Mouse (Mus musculus) Muller cell, postnatal 12 days (primary cell): ENCODE measurements around the gene Sbk1.
"Not testable (repeated sequence)": the region's sequence is repeated elsewhere in the genome, so short reads cannot be mapped to it uniquely, and the experiment has no call there.

Experiments used
- DNase-seq: peaks from one replicate; pipeline ENCODE4 v3.0.0-alpha.2; 2015; ENCODE audit errors: inconsistent ontology term

Gene Sbk1

DNA sequence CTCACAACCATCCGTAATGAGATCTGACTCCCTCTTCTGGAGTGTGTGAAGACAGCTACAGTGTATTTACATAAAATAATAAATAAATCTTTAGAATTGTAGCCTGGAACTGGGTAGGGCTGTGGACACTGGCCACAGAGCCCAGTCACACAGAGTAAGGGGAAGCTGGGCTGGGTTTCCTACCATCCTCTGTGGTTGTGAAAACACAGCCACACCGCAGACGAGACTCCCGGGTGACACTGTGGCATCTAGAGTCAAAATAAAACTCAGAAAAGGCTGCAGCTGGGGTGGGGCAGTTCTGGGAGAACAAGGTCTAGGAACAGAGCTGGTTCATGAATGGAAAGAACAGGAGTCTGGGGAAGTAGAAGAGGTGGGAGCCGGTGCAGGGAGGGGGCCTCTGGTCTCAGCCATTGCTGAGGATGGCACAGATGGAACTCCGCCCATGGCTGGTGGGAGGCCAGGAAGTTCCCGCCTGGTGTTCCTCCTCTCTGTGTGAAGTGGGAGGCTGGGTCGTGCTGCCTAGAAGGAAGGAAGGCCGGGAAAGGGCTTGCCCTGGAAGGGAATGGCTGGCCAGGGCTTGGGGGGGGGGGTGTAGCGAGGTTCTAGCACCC, 15.2 kb downstream of the Sbk1 start:
- DNase-seq = no peak

- no peak for DNase-seq
Measured at GRCm38 (mm10) chr7:126288104-126288497, 15.7 kb downstream of the Sbk1 start.

- no peak for DNase-seq
Measured at GRCm38 (mm10) chr7:126288571-126289091, 16.2 kb downstream of the Sbk1 start.

DNA sequence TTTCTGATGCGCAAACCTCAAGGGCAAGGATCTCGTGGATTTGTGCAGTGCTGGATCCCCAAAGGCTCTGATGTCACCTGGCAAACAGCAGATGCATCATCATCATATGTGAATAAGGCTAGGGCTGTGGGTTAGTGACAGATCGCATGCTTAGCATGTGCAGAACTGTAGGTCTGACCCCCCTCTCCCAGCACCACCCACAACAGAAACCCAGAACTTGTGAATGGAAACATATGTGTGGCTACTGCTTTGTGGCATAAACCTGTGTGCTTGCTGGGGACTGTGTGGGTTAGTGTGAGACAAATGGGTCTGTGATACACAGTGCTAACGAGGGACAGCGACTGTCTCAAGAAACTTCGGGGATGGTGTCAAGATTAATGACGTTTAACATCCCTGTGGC, 17.0 kb downstream of the Sbk1 start:
- no peak for DNase-seq

DNA sequence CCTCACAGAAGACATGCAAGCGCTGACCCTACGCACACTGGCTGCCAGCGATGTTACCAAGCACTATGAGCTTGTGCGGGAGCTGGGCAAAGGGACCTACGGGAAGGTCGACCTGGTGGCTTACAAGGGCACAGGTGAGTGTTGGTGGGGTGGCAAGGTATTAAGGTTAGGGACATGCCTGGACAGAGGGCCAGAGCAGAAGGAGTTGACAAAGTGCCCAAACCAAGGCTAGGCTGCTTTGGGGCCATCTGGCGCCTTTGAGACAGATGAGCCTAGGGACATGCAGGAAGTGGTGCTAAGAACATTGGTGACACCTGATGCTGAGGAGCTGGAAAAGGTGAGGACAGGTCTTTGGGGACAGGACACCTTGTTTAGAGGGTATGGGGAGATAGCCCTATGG, 17.5 kb downstream of the Sbk1 start:
- DNase-seq = no peak

DNA sequence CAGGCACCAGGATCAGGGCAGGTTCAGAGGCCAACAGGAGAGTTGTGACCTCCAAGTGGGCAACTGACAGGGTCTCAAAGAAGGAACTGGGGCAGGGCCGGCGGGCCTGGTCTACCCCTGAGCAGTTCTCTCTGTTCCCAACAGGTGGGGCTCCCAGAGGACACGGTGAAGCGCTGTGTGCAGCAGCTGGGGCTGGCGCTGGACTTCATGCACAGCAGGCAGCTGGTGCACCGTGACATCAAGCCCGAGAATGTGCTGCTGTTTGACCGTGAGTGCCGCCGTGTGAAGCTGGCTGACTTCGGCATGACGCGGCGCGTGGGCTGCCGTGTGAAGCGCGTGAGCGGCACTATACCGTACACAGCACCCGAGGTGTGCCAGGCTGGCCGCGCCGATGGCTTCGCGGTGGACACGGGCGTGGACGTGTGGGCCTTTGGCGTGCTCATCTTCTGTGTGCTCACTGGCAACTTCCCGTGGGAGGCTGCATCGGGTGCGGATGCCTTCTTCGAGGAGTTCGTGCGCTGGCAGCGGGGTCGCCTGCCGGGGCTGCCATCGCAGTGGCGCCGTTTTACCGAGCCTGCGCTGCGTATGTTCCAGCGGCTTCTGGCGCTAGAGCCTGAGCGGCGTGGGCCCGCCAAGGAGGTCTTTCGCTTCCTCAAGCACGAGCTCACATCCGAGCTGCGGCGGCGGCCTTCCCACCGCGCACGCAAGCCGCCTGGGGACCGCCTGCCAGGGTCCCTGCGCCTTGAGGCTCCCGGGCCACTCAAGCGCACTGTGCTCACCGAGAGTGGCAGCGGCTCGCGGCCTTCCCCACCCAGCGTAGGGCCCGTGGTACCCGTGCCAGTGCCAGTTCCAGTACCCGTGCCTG, 19.5 kb downstream of the Sbk1 start:
- DNase-seq = no peak

DNA sequence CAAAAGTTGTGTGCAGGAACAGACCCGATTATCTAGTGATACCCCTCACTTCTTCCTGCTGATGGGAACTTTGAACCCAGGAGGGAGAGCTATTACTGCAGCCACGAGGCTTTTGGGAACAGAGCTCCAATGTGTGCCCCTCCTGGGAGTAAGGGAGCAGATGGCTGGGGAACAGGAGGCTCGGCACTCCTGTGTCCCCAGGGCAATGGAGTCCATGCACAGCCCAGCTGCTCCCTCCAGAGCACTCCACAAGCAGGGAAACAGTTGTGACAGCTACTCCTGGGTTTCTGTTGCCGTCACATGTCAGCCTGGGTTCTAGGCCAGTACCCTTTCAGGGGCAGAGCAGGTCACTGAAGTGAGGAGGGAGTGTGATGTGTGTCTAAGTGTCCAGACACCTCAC, 20.7 kb downstream of the Sbk1 start:
- no peak for DNase-seq

DNA sequence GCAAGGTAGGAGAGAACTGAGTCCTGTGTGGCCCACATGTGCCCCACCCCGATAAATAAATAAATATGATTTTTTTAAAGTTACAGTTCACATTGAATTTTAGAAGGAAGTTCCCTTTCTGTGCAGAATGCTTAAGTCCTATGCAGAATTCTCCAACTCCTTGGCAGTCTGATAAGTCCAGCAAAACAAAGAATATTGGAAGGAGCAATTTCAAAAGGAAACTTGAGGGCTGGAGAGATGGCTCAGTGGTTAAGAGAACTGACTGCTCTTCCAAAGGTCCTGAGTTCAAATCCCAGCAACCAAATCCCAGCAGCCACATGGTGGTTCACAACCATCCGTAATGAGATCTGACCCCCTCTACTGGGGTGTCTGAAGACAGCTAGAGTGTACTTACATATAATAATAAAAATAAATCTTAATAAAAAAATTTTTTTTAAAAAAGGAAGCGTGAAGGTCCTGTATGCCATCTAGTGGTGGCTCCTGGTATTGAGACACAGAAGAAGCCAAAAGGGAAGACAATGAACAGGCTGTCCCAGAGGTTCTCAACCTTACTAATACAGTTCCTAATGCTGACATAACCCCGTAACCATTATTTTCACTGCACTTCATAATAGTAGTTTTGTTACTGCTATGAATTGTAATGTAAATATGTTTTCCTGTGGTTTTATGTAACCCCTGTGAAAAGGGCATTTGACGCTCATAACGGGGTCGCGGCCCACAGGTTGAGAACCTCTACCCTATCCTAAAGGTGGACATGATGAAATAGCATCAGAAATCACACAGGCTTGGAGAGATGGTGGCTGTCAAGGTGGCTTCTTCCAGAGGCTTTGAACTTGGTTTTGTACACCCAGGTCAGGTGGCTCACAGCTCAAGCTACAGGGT, 25.4 kb downstream of the Sbk1 start:
- no peak for DNase-seq

DNA sequence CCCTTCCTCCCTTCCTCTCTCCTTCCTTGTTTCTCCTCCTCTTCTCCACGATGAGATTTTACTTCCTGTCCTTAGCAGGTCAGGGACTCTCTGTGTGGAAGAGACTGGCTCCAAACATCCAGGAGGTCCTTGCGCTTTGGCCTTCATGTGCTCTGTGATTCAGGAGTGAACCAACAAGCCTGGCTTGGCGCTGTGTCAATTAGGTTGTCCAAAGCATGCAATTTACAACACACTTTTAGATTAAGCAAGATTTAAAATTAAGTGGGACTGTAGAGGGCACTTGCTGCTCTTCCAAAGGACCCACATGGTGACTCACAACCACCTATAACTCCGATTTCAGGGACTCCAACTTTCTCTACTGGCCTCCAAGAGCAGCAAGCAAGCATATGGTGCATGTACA, 26.4 kb downstream of the Sbk1 start:
- DNase-seq = no peak

- not testable (repeated sequence) for DNase-seq
Measured at GRCm38 (mm10) chr7:126301831-126302230, 29.4 kb downstream of the Sbk1 start.

- DNase-seq = no peak
Measured at GRCm38 (mm10) chr7:126311822-126312221, 39.4 kb downstream of the Sbk1 start.

- no peak for DNase-seq
Measured at GRCm38 (mm10) chr7:126313309-126313708, 40.9 kb downstream of the Sbk1 start.

GRCm38 (mm10) chr7:126314273-126314672, 41.9 kb downstream of the Sbk1 start:
- no peak for DNase-seq

- DNase-seq = peak; percentile 47
Measured at GRCm38 (mm10) chr7:126323729-126324128, 51.3 kb downstream of the Sbk1 start.

DNA sequence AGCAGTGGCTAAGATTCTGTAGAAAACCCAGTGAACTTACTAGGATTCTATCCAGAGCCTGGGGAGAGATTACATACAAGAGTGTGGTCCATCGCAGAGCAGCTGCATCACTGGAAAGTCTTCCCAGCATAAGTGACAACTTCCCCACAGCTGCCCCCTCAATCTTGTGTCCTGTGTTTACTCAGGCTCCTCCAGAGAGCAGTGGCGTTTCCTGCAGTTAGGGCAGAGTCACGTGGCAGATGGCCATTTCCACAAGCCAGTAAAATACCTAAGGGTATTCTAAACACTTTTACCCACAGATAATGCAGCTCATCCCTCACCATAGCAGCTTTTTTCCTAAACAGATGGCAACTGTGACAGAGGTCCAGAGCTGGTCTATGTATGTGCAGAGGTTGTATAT, 52.4 kb downstream of the Sbk1 start:
- DNase-seq = no peak

DNA sequence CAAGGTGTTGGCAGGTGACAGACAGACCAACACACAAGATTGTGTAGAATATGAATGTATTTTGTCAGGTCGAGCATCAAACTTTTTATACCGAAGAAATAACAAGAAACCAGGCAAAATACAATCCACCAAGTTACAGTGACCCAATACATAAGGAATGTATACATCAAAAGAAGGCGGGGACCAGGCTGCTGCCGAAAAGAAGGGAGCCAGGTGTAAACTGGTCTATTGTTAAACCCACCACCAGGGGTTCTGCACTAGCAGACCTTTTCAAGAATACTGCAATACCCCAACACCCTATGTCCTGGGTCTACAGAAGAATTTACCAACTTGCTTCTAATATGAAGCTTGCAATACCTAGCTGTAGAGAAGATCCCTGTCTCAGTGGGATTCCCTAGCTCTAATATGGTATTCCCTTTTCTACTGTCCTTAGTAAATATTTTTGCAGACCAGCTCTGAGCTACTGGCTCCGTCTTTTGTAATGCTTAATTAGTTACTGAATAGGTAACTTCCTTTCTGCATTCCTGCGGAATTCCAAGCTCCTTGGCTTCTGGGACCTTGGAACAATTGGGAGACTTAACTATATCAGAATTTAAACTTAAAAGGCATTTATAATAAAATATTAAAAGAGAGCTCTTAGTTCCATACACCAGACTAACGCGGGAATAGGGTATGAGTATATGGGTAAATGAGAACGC, 53.3 kb downstream of the Sbk1 start:
- not testable (repeated sequence) for DNase-seq

- not testable (repeated sequence) for DNase-seq
Measured at GRCm38 (mm10) chr7:126328848-126329247, 56.4 kb downstream of the Sbk1 start.

DNA sequence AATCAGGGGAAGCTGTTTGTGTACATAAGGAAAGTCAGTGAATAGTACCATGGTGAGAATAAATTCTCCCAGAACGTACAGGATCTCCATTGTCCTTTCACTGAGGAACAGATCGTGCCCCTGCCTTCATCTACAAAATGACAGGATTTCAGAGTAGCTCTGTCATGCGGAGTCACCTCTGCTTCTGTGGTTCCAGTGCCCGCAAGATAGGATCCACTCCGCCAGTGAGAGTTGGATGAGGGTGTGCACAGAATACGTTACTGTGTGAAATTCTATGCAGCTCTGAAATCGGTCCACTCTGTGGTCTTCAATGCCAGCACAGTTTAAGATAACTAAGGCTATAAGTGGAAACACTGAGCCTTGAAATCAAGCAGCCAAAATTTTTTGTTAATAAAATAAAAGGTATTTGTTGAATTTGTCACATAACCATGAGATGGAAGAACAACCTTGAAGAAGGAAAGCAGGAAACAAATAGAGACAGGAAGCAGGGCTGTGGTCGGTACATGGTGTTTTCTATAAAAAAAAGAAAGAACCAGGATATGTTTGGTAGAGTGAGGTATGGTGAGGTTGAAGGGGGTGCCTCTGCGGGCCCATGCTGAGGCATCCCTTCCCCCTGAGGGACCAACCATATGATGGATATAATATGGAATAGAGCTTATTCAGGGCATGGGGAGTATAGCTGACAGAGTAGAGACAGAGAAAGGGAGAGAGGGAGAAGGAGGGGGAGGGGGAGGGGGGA, 57.7 kb downstream of the Sbk1 start:
- DNase-seq = no peak

- no peak for DNase-seq
Measured at GRCm38 (mm10) chr7:126330693-126331092, 58.3 kb downstream of the Sbk1 start.

DNA sequence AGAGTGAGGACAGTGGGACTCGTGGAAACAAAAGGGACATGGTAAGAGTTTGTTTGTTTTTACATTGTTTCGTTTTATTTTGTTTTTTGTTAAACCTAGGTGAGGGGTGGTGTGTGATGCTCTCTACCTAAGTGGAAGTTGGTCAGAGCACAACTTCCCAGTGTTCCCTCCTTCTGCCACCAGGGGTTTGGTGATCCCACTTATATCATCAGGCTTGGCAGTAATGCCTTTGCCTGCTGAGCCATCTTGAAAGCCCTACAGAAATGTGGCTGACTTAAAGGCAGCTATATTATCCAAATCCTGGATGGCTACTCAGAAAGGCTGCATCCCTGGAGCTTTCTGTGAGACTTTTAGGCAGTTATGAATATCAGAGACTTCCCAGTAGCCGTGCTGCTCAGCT, 60.3 kb downstream of the Sbk1 start:
- no peak for DNase-seq

DNA sequence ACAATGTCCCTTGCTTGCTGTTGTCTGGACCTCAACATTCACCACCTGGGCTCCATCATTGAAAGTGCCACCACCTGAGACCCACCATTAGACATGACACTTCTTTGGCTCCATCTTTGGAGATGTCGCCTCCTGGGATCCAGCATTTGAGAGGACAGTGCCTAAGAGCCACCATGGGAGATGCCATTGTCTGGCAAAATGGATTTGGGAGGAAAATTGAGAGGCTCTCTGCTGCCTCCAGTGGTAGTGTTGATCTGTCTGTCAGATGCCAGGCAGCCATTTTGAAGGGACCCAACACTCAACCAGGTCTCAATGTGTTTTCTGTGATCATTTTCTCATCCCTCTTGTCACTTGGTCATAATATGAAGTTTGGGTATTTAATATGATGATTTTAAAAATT, 63.1 kb downstream of the Sbk1 start:
- no peak for DNase-seq
